Mouse (Mus musculus) right cerebral cortex, adult 18-20 months (tissue): ENCODE data around the gene Rims3.
A peak's percentile ranks its signal among the peaks of the same experiment; 100 is the strongest.

Source experiments
- DNase-seq: peaks from one replicate; pipeline ENCODE4 v3.0.0; 2022; ENCODE audit warnings: mixed read lengths

The Rims3 gene

GRCm38 (mm10) chr4:120854588-120855319 is at the start of gene Rims3:
Rims3 (plus strand) TSS chr4:120854816.
- DNase-seq, result peak; percentile 63

DNA sequence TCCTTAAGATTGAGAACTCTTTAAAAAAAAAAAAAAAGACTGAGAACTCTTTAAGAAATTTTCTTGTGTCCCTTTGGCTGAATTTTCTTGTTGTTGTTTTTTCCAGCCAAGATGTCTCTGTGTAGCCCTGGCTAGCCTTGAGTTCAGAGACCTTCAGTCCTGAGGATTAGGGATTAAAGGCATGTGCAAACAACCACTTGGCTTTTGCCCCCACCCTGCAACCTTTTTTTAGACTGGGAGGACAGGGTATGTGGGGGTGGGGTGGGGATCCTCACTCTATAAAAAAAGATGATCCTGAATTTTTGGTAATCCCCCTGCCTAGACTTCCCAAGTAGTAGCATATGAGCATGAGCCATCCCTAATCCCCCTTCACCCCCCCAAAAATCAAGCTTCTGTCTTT is 48.8 kb upstream of the Rims3 start:
- no peak for DNase-seq

GRCm38 (mm10) chr4:120813762-120814161 is 40.9 kb upstream of the Rims3 start:
- no peak for DNase-seq

- no peak for DNase-seq
These were observed 40.4 kb upstream of the Rims3 start for GRCm38 (mm10) chr4:120814171-120814570.

DNA sequence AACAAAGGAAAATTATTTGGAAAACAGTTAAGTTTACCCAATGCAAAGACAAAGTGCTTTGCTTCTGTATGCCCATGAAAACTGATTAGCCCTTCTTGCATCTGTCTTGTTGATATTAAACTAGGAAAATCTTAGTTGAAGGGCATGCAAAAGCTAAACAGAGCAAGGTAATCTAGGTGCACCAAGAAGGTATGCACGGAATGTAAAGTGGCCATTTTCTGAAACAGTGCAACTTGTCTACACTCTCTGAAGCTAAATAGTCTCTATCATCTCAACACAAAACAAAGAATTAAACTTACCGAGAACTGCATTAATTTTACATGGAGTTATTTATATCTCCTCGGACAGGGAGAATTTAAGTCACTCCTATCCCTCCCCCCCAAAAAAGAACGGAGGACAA is 39.5 kb upstream of the Rims3 start:
- DNase-seq, result no peak

DNA sequence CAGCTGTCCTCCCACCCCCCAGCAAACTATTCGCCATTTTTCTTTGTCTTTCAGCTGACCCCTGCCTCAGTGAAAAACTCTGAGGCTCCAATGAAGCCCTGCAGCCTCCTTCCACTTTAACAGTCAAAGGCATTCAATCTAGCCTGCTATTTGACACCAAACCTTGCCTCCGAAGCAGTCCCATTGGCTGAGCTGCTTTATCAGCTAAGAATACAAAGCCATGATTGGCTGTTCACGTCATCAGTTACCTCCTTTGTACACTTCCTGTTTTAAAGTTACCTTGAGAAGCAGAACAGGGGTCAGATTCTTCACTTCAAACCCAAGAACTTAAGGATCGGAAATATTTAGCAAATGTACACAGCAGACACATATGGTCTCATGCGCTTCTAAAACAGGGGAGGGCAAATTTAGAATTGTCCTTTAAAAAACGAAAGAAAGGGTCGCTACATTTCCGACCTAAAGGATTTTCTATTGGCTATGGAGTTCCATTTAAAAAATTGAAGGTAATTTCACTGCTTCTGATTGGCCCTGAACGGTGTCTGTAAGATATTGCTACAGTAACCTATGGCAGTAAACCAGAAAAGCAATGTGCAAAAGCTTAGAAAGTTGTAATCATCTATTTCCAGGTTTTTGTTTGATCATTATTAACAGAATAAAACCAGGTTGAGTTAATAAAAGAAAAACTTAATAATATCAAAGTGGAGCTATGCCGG is 38.8 kb upstream of the Rims3 start:
- DNase-seq, result peak; percentile 87

GRCm38 (mm10) chr4:120817002-120817774 is 37.4 kb upstream of the Rims3 start:
- DNase-seq, result no peak

GRCm38 (mm10) chr4:120817951-120818350 is 36.7 kb upstream of the Rims3 start:
- DNase-seq, result no peak

- no peak for DNase-seq
These were observed 35.3 kb upstream of the Rims3 start for GRCm38 (mm10) chr4:120819296-120819695.

DNA sequence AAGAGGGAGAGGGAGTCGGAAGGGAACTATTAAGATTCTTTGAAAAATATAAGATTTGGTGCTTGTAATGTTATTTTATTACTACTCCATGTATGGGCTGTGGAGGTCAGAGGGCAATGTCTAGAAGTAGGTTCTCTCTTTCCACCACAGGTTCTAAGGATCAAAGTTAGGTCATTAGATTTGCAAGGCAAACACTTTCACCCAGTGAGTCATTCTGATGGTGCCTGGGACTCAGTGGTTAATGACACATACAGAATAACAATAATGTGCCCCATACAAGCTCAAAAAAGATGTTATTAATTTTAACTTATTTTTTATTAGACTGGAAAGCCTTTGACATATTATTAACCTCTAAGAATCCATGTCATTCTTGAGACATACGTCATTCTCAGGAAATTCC is 34.7 kb upstream of the Rims3 start:
- no peak for DNase-seq

GRCm38 (mm10) chr4:120822191-120822911 is 32.3 kb upstream of the Rims3 start:
- DNase-seq, result no peak

DNA sequence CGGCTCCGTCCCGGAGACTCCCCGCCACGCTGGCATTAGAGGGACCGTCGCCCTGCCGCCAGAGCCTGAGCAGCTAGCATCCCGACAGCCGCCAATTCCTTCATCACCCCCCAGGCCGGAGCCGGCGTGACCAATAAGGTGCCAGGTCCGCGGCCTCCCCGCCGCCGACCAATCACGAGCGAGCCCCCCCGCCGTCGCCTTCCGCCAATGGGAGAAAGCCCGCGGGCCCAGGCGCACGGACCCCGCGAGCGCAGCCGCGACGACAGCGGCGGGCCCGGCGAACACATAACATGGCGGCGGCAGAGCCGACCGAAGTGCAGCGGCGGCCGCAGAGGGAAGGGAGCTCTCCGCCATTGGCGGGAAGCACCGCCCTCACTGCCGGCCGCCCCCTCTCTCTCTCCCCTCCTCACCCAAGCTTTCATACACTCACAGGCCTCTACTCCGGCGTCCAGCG is 29.5 kb upstream of the Rims3 start:
- peak; percentile 97 for DNase-seq

GRCm38 (mm10) chr4:120825577-120826326 is 28.9 kb upstream of the Rims3 start:
- peak; percentile 97 for DNase-seq

GRCm38 (mm10) chr4:120826418-120826817 is 28.2 kb upstream of the Rims3 start:
- no peak for DNase-seq

DNA sequence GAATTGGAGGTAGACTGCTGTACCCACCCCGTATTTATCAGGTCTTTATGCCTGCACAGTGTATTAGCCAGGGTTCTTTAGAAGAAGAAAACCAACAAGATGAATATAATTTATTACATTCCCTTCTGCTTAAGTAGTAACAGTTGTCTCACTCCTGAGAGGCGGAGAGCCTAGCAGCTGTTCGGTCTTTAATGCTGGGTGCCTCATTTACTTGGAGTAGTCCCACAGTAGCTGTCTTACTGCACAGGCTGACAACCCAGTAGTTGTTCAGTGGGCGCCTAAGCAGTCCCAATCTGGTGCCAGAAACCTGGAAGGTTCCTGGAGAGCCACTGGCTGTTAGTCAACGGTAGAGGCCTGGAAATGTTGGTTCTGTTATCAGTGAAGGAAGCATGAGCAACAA is 23.8 kb upstream of the Rims3 start:
- no peak for DNase-seq

GRCm38 (mm10) chr4:120831472-120831871 is 23.1 kb upstream of the Rims3 start, which contains the start of gene Nfyc:
Nfyc (minus strand) TSS chr4:120831572.
- DNase-seq, result no peak

DNA sequence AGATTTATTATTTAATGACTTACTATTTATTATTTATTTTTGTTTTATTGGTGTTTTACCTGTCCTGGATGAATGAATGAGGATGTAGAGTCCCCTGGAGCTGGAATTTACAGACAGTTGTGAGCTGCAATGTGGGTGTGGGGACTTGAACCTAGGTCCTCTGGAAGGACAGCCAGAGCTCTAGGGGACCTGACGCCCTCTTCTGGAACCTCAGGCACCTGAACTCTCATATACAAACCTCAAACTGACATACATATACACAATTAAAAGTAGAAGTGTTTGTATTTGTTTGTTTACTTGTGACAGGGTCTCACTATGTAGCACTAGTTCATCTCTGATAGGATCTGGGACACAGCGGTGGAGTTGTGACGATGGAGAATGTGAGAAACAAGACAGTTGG is 13.3 kb upstream of the Rims3 start:
- no peak for DNase-seq

DNA sequence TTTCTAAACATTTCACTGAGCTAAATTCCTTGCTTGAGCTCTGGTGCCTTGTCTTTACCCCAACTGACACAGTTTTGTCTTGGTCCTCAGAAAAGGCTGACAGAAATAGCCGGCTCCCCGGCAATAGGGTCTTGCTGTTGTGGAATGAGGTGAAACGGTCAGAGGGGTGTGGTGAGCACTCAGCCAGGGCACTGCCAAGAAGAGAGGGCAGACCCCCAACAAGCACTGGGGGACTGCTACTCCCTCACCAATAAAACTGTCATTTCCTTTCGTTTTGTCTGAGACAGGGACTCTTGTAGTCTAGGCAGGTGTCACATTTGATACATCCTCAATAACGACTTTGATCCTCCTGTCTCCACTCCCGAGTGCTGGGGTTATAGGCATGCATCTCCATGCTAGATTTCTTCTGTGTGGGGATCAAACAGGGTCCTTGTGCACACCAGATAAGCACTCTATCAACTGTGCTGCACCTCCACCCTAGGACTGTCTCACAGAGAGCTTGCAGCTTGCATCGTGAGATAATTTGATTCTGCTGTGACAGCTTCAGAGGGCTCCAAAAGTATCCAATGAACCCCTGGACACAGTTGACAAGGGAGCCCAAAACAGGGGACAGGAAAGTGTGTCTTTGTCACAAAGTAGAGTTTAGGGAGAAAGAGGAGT is 10.1 kb upstream of the Rims3 start:
- DNase-seq, result no peak

DNA sequence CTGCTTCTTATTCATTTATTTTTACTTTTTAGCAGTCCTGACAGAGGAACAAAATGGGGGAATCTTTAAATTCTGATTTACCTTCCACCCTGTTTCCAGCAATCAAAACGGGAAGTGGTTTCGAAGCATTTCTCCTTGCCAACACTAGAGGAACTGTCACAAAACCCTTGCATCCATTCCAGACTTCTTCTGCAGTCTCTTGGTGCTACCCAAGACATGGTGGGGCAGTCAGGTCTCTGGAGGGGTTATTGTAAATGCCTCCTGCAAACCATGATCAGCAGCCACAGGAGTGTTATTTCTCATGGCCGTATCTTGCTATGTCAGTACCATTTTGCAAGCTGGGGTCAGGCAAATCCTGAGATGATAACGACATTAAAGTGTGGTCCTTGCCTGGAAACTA is 9.5 kb upstream of the Rims3 start:
- DNase-seq, result no peak

- DNase-seq, result peak; percentile 24
These were observed 5.7 kb upstream of the Rims3 start for GRCm38 (mm10) chr4:120848909-120849308.

DNA sequence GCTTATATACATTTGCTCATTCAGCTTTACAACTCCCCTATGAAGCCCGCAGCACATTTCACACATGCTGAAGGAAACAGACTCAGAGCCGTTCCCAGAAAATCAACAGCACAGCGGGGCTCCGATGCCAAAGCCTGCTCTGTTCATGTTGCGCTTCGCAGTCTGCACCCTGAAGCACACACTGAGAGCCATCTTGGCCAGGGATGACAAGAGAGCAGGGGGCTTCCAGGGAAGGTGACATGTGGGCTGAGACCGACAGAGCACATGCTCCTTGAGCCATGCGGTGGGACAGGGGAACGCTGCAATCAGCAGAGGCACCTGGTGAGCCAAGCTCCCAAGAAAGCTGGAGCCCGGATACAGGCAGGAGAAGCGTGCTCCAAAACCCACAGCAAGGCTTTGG is 5.2 kb upstream of the Rims3 start:
- no peak for DNase-seq

- peak; percentile 44 for DNase-seq
These were observed 3.7 kb upstream of the Rims3 start for GRCm38 (mm10) chr4:120850946-120851345.
